Mouse (Mus musculus): ENCODE data around the gene Dusp7. TPM values are rescaled to one million over a fixed set of nuclear protein-coding genes. Genes with fewer than 3 reads are reported as not detected.
A peak's percentile ranks its signal among the peaks of the same experiment; 100 is the strongest.

Dusp7 gene
- total RNA-seq, 2 experiments from 2014 or later = 16.0 to 19.9 TPM

GRCm38 (mm10) chr9:106421033-106421864 lies 52.8 kb downstream of the Dusp7 start:
- no peak for DNase-seq

GRCm38 (mm10) chr9:106421865-106422160 lies 53.4 kb downstream of the Dusp7 start:
- peak; percentile 83 for DNase-seq

Other genes starting within 250 kb of the Dusp7 start
- under 1 TPM; 0.78 to 0.90 TPM for gene Glyctk, start 210.5 kb upstream of the Dusp7 start, total RNA-seq (2021)
- gene Wdr82, start 197.7 kb upstream of the Dusp7 start, total RNA-seq (2021) = 10 to 100 TPM; 31.1 to 38.8 TPM
- gene Ppm1m, start 168.9 kb upstream of the Dusp7 start, total RNA-seq (2021) = 10 to 100 TPM in 1 of 2 experiments, 1 to 10 TPM in 1; 8.0 to 10.0 TPM
- 10 to 100 TPM; 57.2 to 70.5 TPM for gene Twf2, start 165.5 kb upstream of the Dusp7 start, total RNA-seq (2021)
- under 1 TPM; 0.52 to 0.90 TPM for gene Tlr9, start 146.0 kb upstream of the Dusp7 start, total RNA-seq (2021)
- 100 to 1,000 TPM; 152 to 165 TPM for gene Alas1, start 120.0 kb upstream of the Dusp7 start, total RNA-seq (2021)
- 1 to 10 TPM; 3.7 to 5.2 TPM for gene Poc1a, start 87.6 kb upstream of the Dusp7 start, total RNA-seq (2021)
- gene Rpl29, start 60.8 kb downstream of the Dusp7 start, total RNA-seq (2021) = 100 to 1,000 TPM; 456 to 462 TPM
- gene Acy1, start 69.7 kb downstream of the Dusp7 start, total RNA-seq (2021) = 10 to 100 TPM; 12.3 to 12.5 TPM
- gene Abhd14b, start 78.8 kb downstream of the Dusp7 start, total RNA-seq (2021) = 1 to 10 TPM; 6.3 to 7.5 TPM
- gene Abhd14a, start 79.0 kb downstream of the Dusp7 start, total RNA-seq (2021) = 10 to 100 TPM; 13.5 to 15.3 TPM
- 10 to 100 TPM; 54.2 to 68.2 TPM for gene Pcbp4, start 84.7 kb downstream of the Dusp7 start, total RNA-seq (2021)
- gene Gpr62, start 97.3 kb downstream of the Dusp7 start, total RNA-seq (2021) = under 1 TPM; 0.19 to 0.52 TPM
- gene Rrp9, start 107.3 kb downstream of the Dusp7 start, total RNA-seq (2021) = 10 to 100 TPM; 17.7 to 19.4 TPM
- 10 to 100 TPM; 51.6 to 55.7 TPM for gene Parp3, start 108.3 kb downstream of the Dusp7 start, total RNA-seq (2021)
- gene Iqcf1, start 131.3 kb downstream of the Dusp7 start, total RNA-seq (2021) = not detected
- not detected for gene Iqcf5, start 145.9 kb downstream of the Dusp7 start, total RNA-seq (2021)
- not detected for gene Iqcf3, start 193.0 kb downstream of the Dusp7 start, total RNA-seq (2021)
- gene Iqcf4, start 202.4 kb downstream of the Dusp7 start, total RNA-seq (2021) = not detected

Measured in gastrocnemius, postnatal 10 days (tissue).